Mouse (Mus musculus) CD4-positive, CD25-positive, alpha-beta regulatory T cell, adult 2 months (primary cell): ENCODE results near the gene Plpp4.

Source experiments
- DNase-seq: peaks from one replicate; pipeline ENCODE4 v3.0.0-alpha.2; 2012; ENCODE audit warnings: low read depth, low spot score

Gene Plpp4

GRCm38 (mm10) chr7:129301622-129302021 lies 44.8 kb downstream of the Plpp4 start:
- DNase-seq = no peak

GRCm38 (mm10) chr7:129303356-129303755 lies 46.5 kb downstream of the Plpp4 start:
- no peak for DNase-seq

GRCm38 (mm10) chr7:129307042-129307825 lies 50.4 kb downstream of the Plpp4 start:
- DNase-seq = no peak

- DNase-seq = no peak
These were observed 51.8 kb downstream of the Plpp4 start for GRCm38 (mm10) chr7:129308661-129309060.

GRCm38 (mm10) chr7:129312521-129312920 lies 55.7 kb downstream of the Plpp4 start:
- no peak for DNase-seq

- no peak for DNase-seq
These were observed 57.1 kb downstream of the Plpp4 start for GRCm38 (mm10) chr7:129313969-129314368.

- no peak for DNase-seq
These were observed 83.3 kb downstream of the Plpp4 start for GRCm38 (mm10) chr7:129340096-129340495.

- no peak for DNase-seq
These were observed 98.7 kb downstream of the Plpp4 start for GRCm38 (mm10) chr7:129355561-129355960.

GRCm38 (mm10) chr7:129375306-129375705 lies 118.5 kb downstream of the Plpp4 start:
- no peak for DNase-seq

- DNase-seq = no peak
These were observed 128.3 kb downstream of the Plpp4 start for GRCm38 (mm10) chr7:129385149-129385548.

GRCm38 (mm10) chr7:129392835-129393489 lies 136.1 kb downstream of the Plpp4 start:
- DNase-seq = no peak

GRCm38 (mm10) chr7:129396561-129396960 lies 139.7 kb downstream of the Plpp4 start:
- no peak for DNase-seq

GRCm38 (mm10) chr7:129399071-129399470 lies 142.2 kb downstream of the Plpp4 start:
- DNase-seq = no peak

GRCm38 (mm10) chr7:129402695-129403364 lies 146.0 kb downstream of the Plpp4 start:
- DNase-seq = no peak

- DNase-seq = no peak
These were observed 149.2 kb downstream of the Plpp4 start for GRCm38 (mm10) chr7:129406069-129406468.

- no peak for DNase-seq
These were observed 155.9 kb downstream of the Plpp4 start for GRCm38 (mm10) chr7:129412695-129413094.

GRCm38 (mm10) chr7:129415179-129415578 lies 158.3 kb downstream of the Plpp4 start:
- no peak for DNase-seq

GRCm38 (mm10) chr7:129421181-129421580 lies 164.3 kb downstream of the Plpp4 start:
- no peak for DNase-seq

GRCm38 (mm10) chr7:129425554-129425953 lies 168.7 kb downstream of the Plpp4 start:
- no peak for DNase-seq

- DNase-seq = no peak
These were observed 172.0 kb downstream of the Plpp4 start for GRCm38 (mm10) chr7:129428794-129429193.

GRCm38 (mm10) chr7:129429903-129430302 lies 173.1 kb downstream of the Plpp4 start:
- no peak for DNase-seq
